Mouse (Mus musculus) 3134 (cell line): ENCODE results near the gene Lmtk2.

Experiments used
- DNase-seq: peaks from one replicate; pipeline ENCODE4 v3.0.0-alpha.2; 2011; ENCODE audit warnings: low spot score; ENCODE audit not compliant: insufficient read length; ENCODE audit errors: extremely low read depth

The Lmtk2 gene

GRCm38 (mm10) chr5:144105471-144106129, 5.4 kb downstream of the Lmtk2 start:
- no peak for DNase-seq

- no peak for DNase-seq
Measured at GRCm38 (mm10) chr5:144106130-144106510, 5.9 kb downstream of the Lmtk2 start.

GRCm38 (mm10) chr5:144109201-144109600, 9.0 kb downstream of the Lmtk2 start:
- DNase-seq: no peak

GRCm38 (mm10) chr5:144112574-144113438, 12.6 kb downstream of the Lmtk2 start:
- no peak for DNase-seq

GRCm38 (mm10) chr5:144114068-144114467, 13.8 kb downstream of the Lmtk2 start:
- no peak for DNase-seq

GRCm38 (mm10) chr5:144114970-144115627, 14.9 kb downstream of the Lmtk2 start:
- DNase-seq: no peak

- no peak for DNase-seq
Measured at GRCm38 (mm10) chr5:144115628-144115977, 15.4 kb downstream of the Lmtk2 start.

DNA sequence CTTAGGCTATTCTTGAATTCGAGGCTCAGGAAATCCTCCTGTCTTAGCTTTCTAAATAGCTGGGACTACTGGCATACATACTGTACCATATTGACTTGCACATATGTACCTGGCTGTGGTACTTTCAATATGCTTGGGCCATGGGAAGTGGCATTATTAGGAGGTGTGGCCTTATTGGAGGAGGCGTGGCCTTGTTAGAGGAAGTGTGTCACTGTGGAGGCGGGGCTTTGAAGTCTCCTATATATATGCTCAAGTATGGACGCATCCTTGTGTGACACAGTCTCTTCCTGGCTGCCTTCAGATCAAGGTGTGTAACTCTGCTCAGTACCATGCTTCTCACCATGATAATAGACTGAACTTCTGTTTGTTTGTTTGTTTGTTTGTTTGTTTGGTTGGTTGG, 18.0 kb downstream of the Lmtk2 start:
- DNase-seq: no peak

DNA sequence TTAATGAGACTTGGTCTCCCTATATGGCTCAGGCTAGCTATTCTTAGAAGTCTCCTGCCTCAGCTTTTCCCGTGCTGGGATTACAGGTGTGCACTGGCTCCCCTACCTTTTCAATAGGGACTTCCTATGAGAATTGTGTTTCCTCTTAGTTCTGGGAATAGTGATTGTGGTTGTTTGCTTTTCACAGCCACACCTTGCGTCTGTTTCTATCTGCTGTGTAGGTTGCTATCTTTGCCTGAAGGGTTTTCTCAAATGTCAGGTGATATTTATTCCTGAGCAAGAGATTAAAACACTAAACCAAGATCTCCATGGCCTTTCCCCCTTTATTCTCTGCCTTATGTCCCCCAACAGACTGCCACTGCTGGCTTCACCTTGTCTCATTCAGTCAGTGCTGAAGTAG, 19.1 kb downstream of the Lmtk2 start:
- DNase-seq: no peak

DNA sequence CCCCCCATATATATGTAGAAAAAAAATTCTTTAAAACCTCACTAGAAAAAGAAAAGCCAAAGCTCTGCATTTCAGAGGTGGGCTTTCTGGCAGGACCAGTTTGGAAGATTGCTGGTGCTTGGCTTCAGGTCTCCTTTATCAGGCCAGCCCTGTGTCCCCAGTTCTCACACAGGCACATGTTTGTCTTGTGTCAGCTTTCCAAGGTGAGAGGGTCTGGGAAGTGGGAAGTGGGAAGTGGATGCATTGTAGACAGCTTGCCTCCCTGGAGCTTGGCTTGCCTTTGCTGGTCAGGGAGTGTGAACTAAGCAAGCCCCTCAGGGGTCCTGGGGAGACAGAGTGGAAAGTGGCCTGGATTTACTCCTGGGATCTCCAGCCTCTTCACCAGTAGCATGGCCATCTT, 21.3 kb downstream of the Lmtk2 start:
- DNase-seq: no peak

DNA sequence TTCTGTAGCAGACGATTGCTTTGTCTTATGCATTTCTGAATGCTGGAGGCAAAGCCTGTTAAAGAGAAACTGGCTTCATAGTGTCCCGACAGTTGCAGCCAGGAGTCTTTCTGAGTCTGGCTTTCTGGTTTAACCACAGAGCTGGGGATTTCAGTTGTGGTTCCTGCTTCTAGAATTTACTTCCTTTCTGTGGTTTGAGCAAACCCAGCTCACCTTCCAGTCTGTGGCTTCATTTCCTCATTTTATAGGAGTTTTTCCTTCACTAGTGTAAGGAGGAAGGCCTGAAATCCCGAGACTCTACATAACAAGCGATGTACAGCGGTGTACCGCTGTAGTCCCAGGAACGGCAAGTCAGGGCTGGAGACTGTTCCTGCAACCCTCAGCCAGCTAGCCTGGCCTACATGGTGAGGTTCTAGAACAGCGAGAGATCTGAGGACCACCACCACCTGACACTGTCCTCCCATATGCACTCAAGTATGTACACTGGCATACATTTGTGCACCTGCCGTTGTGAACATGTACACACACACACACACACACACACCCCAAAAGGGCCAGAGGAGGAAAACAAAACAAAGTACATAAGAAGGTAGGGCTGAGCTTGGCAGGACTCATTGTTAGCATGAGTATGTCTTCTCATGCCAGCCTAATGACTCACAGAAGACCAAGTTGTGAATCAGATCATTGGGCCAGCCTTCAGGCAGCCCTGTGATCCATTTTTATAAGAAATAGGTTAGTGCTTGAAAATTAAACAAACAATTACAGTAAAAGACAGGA, 25.9 kb downstream of the Lmtk2 start:
- peak; percentile 67 for DNase-seq

GRCm38 (mm10) chr5:144143531-144143930, 43.3 kb downstream of the Lmtk2 start:
- no peak for DNase-seq

GRCm38 (mm10) chr5:144146898-144147297, 46.7 kb downstream of the Lmtk2 start:
- no peak for DNase-seq

DNA sequence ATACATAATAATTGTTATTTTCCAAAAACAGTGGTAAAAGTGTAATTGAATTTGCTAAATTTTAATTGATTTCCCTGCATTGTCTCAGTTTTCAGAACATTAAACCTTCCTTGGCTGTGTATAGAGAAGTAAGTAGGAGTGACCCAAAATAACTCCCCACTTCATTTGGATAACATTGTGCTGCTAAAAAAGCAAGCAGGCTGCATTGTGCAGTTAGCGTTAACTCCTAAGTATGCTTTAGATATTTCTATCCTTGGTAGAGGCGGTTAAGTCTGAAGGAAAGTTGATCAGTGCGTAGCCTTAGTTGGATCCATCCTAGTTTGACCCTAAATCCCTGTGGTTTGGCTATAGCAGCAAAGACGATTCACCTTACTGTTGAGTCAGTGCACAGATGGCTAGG, 49.3 kb downstream of the Lmtk2 start:
- DNase-seq: no peak

DNA sequence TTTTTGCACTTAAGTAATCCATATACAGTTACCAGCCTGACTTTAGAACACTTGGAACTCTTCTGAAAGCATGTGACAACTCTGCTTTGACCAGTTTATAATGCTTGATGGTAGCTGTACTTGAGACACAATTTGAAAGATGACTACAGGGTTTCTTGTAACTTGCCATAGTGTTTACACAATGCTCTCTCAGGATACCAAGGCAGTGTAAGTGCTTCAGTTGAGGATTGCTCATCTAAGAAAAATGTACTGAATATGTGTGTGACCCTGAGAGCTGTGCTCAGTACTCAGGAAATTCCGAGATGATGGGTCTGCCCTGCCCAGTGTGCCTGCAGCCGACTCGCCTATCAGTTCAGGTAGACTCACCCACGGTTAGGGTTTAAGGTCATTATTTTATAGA, 51.0 kb downstream of the Lmtk2 start:
- DNase-seq: no peak

DNA sequence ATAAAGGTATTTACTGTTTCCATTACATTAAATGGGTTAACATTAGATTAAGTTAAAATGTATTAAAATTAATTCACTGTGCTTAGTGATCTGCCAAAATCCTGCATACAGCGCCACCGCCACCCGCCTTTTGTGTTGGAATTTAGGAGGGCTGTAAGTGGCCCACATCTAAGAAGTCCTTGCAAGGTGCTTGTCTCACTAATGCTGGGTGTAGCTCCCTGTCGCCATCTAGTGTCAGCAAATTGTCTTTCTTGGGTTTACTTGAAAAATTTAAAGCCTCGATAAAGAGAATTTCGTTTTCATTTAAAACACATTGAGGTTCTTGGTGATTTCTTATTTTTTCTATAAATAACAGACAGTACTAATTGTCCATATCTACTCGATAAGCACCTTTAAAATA, 54.3 kb downstream of the Lmtk2 start:
- DNase-seq: peak; percentile 33

DNA sequence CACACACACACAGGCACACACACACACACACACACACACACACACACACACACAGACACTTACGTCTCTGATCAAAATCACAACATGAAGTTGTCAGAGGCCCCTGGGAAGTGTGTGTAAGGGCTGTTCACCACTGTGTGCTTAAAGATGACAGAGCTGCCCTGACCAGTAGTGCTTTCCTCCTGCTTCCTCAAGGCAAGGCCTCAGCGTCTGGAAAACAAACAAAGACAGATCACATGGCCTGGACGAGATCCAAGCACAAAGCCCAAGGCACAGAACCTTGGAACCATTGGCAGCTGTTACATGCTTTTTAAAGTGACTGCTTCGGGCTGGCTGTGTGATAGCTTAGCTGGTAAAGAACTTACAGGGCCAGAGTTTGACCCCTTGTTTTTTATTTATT, 58.4 kb downstream of the Lmtk2 start:
- no peak for DNase-seq

DNA sequence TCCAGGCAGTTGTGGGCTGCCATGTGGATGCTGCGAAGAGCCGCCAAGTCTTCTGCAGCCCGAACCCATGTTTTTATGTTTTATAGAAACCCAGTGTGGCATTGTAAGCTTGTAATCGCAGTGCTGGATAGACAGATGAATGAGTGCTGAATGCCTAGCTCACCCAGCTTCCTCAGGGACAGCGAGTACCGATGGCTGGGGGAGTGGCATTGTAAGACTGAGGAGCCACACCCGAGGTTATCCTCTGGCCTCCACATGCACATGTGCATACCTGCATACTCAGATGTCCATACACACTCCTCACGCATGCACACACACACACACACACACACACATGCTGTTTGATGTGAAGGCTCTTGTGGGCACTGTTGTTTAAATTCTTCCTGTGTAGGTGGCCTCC, 58.9 kb downstream of the Lmtk2 start:
- DNase-seq: no peak

DNA sequence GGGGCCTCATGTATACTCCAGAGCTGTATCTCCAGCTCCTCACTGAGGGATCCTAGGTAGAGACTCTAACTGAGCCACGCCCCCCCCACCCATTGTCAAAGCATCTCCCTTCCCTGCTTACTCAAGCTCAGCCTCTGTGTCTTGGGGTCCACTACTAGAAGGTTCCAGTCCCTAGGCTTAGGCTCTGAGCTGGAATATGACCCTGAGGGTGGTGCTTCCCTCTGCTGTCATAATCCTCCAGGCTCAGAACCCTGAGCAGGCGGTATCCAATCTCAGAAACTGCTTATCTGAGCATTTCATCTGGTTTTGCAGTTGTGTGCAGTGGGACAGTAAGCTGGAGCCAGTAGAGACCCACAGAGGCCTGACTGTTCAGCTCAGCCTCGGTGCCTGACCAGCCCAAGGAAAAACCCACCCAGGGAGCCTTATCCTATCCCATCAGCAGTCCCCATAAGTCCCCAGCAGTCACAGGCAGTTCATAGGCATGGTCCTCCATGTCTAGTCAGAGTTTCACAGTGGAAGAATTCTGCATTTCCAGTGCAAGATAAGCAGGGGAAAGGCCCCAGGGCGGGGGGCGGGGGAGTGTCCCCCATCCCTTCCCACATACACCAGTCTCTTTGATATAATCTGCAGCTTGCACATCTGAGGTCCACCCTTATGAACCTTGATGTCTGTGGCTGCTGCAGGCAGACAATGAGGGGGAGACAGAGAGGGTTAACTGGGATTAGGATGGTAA, 62.0 kb downstream of the Lmtk2 start:
- DNase-seq: no peak

GRCm38 (mm10) chr5:144162813-144163517, 62.7 kb downstream of the Lmtk2 start:
- no peak for DNase-seq
